Comparison of ENCODE assay signal across 8 mouse cellular contexts in the genomic region with DNA sequence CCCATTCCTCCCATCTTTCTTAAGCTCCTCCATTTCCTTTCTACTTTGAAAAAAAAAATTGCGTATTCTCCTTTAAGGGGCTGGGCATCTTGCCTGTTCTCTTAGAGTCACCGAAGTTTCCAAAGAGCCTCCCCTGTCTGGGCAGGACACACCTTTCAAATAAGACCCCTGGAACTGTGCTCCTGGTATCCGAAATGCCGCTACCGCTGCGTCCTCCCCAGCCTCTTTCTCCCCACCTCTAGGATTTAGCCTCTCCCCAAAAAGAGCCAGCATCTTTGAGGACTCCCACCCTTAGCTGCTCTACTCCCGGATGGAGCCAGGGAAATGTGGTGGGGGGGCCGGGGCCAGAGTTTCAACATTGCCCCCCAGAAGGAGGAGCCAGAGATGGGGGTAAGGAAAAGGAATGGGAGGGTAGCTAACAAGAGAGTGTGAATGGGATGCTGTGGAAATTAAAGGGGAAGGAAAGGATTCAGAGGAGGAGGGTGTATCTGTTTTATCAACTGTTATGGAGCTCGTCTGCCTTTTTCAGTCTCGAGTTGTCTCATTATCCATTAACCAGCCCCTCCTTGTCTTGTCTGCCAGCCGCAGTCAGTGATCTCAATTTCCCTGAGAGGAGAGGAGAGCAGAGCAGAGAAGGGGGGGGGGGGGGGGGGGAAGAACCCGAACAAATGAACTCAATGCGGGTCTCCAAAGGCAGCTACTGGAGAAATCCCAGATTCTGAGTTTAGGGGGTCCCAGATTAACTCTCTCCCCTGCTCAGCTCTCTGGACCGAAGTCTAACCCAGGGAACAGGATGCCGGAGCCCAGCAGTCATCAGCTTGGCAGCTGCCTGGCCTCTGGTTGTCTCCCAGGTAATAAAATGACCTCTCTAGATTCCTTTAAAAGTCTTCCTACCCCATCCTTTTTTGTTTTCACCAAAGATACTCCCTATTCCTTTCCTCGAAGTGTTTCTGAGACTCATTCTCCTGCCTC. TPM values are rescaled to one million over a fixed set of nuclear protein-coding genes. Genes with fewer than 3 reads are reported as not detected.
DNase-seq lines count a peak whose midpoint lies in the region; TF ChIP-seq lines count a peak whose summit lies in the region.

A gene (plus strand): TSS at position 136 of the 972 bp plus-strand sequence.

- H3K4me3 ChIP-seq in lung, adult 2 months (replicated peaks; ENCODE audit: extremely low read depth, low read depth, low read length): peak within 1 kb of the TSS; percentile 74
- H3K4me3 ChIP-seq in macrophage (ENCODE audit: inconsistent target): peak within 1 kb of the TSS; percentile 55

- H3K79me2 ChIP-seq in macrophage (ENCODE audit: inconsistent target): no peaks in the 10 kb centered on the region

- no peaks in the 10 kb centered on the region for H3K36me3 ChIP-seq in macrophage (ENCODE audit: inconsistent target)

- H3K27ac ChIP-seq in macrophage: peak within 1 kb of the TSS; percentile 86

- 11% methylated on average over 16 of the region's 16 CpGs for whole genome bisulfite sequencing in lung, adult 2 months
- 33% methylated on average over 16 of the region's 16 CpGs for WGBS in macrophage (ENCODE audit: missing documents)

- H3K4me1 ChIP-seq in lung, adult 2 months (ENCODE audit: control insufficient read depth, insufficient read depth, low read length): peaks cover 11% of the 10 kb centered on the region

- no peak for TF ChIP-seq CTCF in lung, adult 2 months (IDR thresholded peaks at IDR 0.05; ENCODE audit: insufficient read depth, low read length)
- no peak for TF ChIP-seq CTCF in brain, embryonic 14.5 days (IDR thresholded peaks at IDR 0.05; ENCODE audit: borderline replicate concordance, extremely low read depth, insufficient read depth, insufficient read length)

- no peak for DNase-seq in lung, adult 2 months
- DNase-seq in lung, adult 18-20 months: no peak
- DNase-seq in brain, embryonic 14.5 days (ENCODE audit: low read depth): peak; percentile 59
- peak; percentile 44 to 51 for DNase-seq in heart, adult 9 months (ENCODE audit: low spot score in 2 of 2)
- DNase-seq in kidney, adult 9 months: peak; percentile 83
- no peak for DNase-seq in spleen, postnatal 14 days (ENCODE audit: low spot score in 2 of 2)
- DNase-seq in thymus, postnatal 0 days (ENCODE audit: low spot score): no peak

- TF ChIP-seq POLR2A in lung, adult 2 months (IDR thresholded peaks at IDR 0.05; ENCODE audit: borderline replicate concordance, extremely low read depth, low read depth, low read length): peak; percentile 6; the same call in 1 of the 2 replicates
- TF ChIP-seq POLR2A in brain, embryonic 14.5 days (IDR thresholded peaks at IDR 0.05; ENCODE audit: borderline replicate concordance, extremely low read depth, insufficient read depth, insufficient read length, poor library complexity, severe bottlenecking): no peak

RNA-seq across cellular contexts. Expression of the gene that starts here (rescaled TPM):
- polyA plus RNA-seq in lung, adult 2 months (2012; rRNA removed): 8.0 and 10.5 TPM in 2 replicates
- polyA plus RNA-seq in brain, embryonic 14.5 days (2012; rRNA removed): 10.1 and 10.2 TPM in 2 replicates
- 10 to 100 TPM in 4 of 26 experiments, 1 to 10 TPM in 22; 1.1 to 21.1 (median 5.5) TPM for total RNA-seq in macrophage (2018; cell fraction: chromatin; rRNA removed)
- total RNA-seq in macrophage (2018; cell fraction: cytosol; rRNA removed): 1 to 10 TPM in 17 of 26 experiments, under 1 TPM in 9; 0.48 to 2.3 (median 1.2) TPM
- 10 to 100 TPM in 4 of 26 experiments, 1 to 10 TPM in 21, under 1 TPM in 1; 0.93 to 13.2 (median 3.1) TPM for total RNA-seq in macrophage (2018; cell fraction: nucleus; rRNA removed)
- polyA plus RNA-seq in macrophage (2018): 1.2 to 2.4 TPM (median 1.8 TPM) in 3 replicates
- polyA plus RNA-seq in thymus, postnatal 0 days (2015; fragmentation: Nextera tagmentation; extraction: Ambion mirVana): 8.9 and 9.6 TPM in 2 replicates

Comparison
In these comparisons a context has a peak if more than half of its experiments do, and no peak if none do; other contexts are left out.
1. DNase-seq: peak in brain, embryonic 14.5 days (single experiment), heart, adult 9 months (2 of 2) and kidney, adult 9 months (single experiment); none in lung, adult 2 months (single experiment), lung, adult 18-20 months (0 of 2), spleen, postnatal 14 days (0 of 2) and thymus, postnatal 0 days (single experiment).